Mouse (Mus musculus) embryonic fibroblast, embryonic 13.5 days (primary cell): ENCODE results near the gene Phlda2.

ENCODE experiments used
- CTCF ChIP-seq: IDR thresholded peaks from 2 replicates; pipeline ENCODE4 v1.5.1; 2011; ENCODE audit warnings: mild to moderate bottlenecking, control low read depth, low read length, moderate library complexity, borderline replicate concordance; ENCODE audit not compliant: insufficient read depth
- POLR2A ChIP-seq: IDR thresholded peaks from 2 replicates; pipeline ENCODE4 v1.6.1; 2011; ENCODE audit warnings: low read depth, mild to moderate bottlenecking, control low read depth, low read length, moderate library complexity

- TF ChIP-seq POLR2A, result no peak
- TF ChIP-seq CTCF, result no peak
These were observed 1.1 kb downstream of the Phlda2 start for GRCm38 (mm10) chr7:143501643-143502417.
